Mouse (Mus musculus) ES-E14 (cell line): ENCODE results near the gene Nudt15.

Source experiments
- HCFC1 ChIP-seq: IDR thresholded peaks from 2 replicates; pipeline ENCODE4 v1.6.1; 2012; ENCODE audit warnings: low read length, inconsistent platforms, borderline replicate concordance; ENCODE audit not compliant: insufficient read depth
- MAFK ChIP-seq: IDR thresholded peaks from 2 replicates; pipeline ENCODE4 v1.6.1; 2014; ENCODE audit warnings: mild to moderate bottlenecking, low read depth, low read length, inconsistent platforms; ENCODE audit not compliant: insufficient read depth
- ZNF384 ChIP-seq: IDR thresholded peaks from 2 replicates; pipeline ENCODE4 v1.6.1; 2012; ENCODE audit warnings: low read depth, low read length, inconsistent platforms

DNA sequence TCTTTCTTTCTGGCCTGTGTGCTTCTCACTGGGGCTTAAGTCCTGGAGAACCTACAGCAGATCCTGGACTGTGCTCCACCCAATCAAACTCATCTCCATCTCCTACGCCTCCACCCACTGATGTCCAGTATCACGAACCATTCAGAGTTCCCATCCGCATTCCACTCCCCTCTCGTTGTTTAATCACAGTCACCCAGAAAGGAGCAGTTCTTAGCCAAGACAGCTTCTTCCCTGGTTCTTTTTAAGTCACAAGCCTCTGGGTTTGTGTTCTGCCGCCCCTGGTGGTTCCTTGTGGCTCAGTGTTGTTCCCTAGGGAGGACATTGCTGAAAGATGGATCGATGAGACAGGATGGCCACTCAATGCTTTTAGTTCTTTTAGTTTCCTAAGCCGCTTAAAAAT is 52.3 kb downstream of the Nudt15 start:
- TF ChIP-seq ZNF384 (no peak), HCFC1 (no peak), MAFK (no peak)
